Comparison of ENCODE assay signal across 11 mouse cellular contexts in the genomic region with DNA sequence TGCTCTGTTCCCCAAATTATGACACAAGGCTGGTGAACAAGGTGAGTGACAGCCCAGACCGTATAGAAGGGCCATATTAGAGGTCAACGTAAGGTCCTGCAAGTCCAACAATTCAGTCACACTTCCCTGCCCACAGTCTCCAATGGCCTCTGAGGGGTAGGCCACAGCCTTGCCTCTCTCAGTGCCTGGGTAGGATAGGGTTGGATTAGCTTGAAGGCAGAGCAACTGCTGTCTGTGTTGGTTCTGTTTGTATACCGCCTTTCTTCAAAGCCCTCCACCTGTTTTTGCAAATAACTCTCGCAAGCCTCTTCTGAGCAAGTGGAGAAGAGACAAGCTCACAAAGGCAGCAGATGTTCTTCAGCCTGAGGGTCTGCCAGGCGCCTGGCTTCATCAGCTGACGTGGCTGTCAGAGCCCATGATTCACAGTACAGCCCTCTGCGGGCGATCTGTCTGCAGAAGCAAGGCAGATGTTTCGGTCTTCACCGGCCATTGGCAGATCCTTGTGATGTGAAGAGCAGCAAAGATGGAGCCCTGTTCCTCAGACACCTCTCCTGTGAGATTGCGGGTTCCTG.
DNase-seq lines count a peak whose midpoint lies in the region; ATAC-seq and TF ChIP-seq lines count a peak whose summit lies in the region.
"Had no signal": no experiment of that assay in that cellular context is flagged by ENCODE, and none has a peak within 500 bp of the region (broad histone marks: within the 10 kb centered on the region; RNA-seq: fewer than 3 reads in every experiment).

No protein-coding gene starts in this region.

- no peak overlapping the region for H3K9ac ChIP-seq in intestine, embryonic 15.5 days
- no peak overlapping the region for H3K9ac ChIP-seq in intestine, postnatal 0 days (ENCODE audit: low read depth, low read length)
- H3K9ac ChIP-seq in hindbrain, embryonic 12.5 days, result no peak overlapping the region
- no peak overlapping the region for H3K9ac ChIP-seq in neural tube, embryonic 13.5 days
- H3K9ac ChIP-seq: heart, embryonic 15.5 days; liver, postnatal 0 days had no signal

- peaks cover 22% of the 10 kb centered on the region for H3K4me1 ChIP-seq in intestine, embryonic 15.5 days (replicated peaks)
- H3K4me1 ChIP-seq in intestine, postnatal 0 days (replicated peaks; ENCODE audit: control insufficient read depth, insufficient read depth, low read length), result peaks cover 4% of the 10 kb centered on the region; the same call in 1 of the 2 replicates
- H3K4me1 ChIP-seq in hindbrain, embryonic 12.5 days, result peaks cover 8% of the 10 kb centered on the region; the same call in 1 of the 2 replicates
- peaks cover 24% of the 10 kb centered on the region for H3K4me1 ChIP-seq in neural tube, embryonic 13.5 days (replicated peaks)

- TF ChIP-seq CTCF in intestine, postnatal 0 days (IDR thresholded peaks at IDR 0.05; ENCODE audit: low read depth), result no peak

- no peak overlapping the region for H3K4me2 ChIP-seq in intestine, embryonic 15.5 days (replicated peaks)
- H3K4me2 ChIP-seq in intestine, postnatal 0 days (replicated peaks; ENCODE audit: low read depth), result no peak overlapping the region
- H3K4me2 ChIP-seq in hindbrain, embryonic 12.5 days (replicated peaks), result no peak overlapping the region
- no peak overlapping the region for H3K4me2 ChIP-seq in neural tube, embryonic 13.5 days
- H3K4me2 ChIP-seq: heart, embryonic 15.5 days had no signal

- no peak overlapping the region for H3K4me3 ChIP-seq in intestine, embryonic 15.5 days (replicated peaks)
- no peak overlapping the region for H3K4me3 ChIP-seq in intestine, postnatal 0 days (ENCODE audit: low read depth, low read length)
- no peak overlapping the region for H3K4me3 ChIP-seq in hindbrain, embryonic 12.5 days
- no peak overlapping the region for H3K4me3 ChIP-seq in neural tube, embryonic 13.5 days
- H3K4me3 ChIP-seq: heart, embryonic 15.5 days had no signal

- H3K27ac ChIP-seq in intestine, embryonic 15.5 days, result no peak overlapping the region
- H3K27ac ChIP-seq in intestine, postnatal 0 days (ENCODE audit: low read depth, low read length), result no peak overlapping the region
- no peak overlapping the region for H3K27ac ChIP-seq in hindbrain, embryonic 12.5 days
- H3K27ac ChIP-seq in neural tube, embryonic 13.5 days (replicated peaks), result no peak overlapping the region

- DNase-seq in embryo, embryonic 10.5 days (ENCODE audit: low spot score), result peak; percentile 43
- no peak for DNase-seq in lung, postnatal 25 days (ENCODE audit: low spot score)
- DNase-seq in thymus, postnatal 14 days, result no peak
- DNase-seq: kidney, adult 8-10 months; liver, postnatal 0 days; right cerebral cortex, postnatal 4 days had no signal

- H3K27me3 ChIP-seq in intestine, embryonic 15.5 days (replicated peaks), result no peaks in the 10 kb centered on the region
- no peaks in the 10 kb centered on the region for H3K27me3 ChIP-seq in intestine, postnatal 0 days (replicated peaks; ENCODE audit: control insufficient read depth, insufficient read depth, low read length)
- H3K27me3 ChIP-seq in hindbrain, embryonic 12.5 days, result no peaks in the 10 kb centered on the region
- no peaks in the 10 kb centered on the region; the same call in 1 of the 2 replicates for H3K27me3 ChIP-seq in neural tube, embryonic 13.5 days
- H3K27me3 ChIP-seq: heart, embryonic 15.5 days had no signal

- no peaks in the 10 kb centered on the region for H3K36me3 ChIP-seq in intestine, embryonic 15.5 days
- no peaks in the 10 kb centered on the region for H3K36me3 ChIP-seq in intestine, postnatal 0 days (ENCODE audit: control insufficient read depth, insufficient read depth)
- no peaks in the 10 kb centered on the region for H3K36me3 ChIP-seq in hindbrain, embryonic 12.5 days
- H3K36me3 ChIP-seq in neural tube, embryonic 13.5 days, result no peaks in the 10 kb centered on the region
- H3K36me3 ChIP-seq: heart, embryonic 15.5 days had no signal

- ATAC-seq in intestine, embryonic 15.5 days, result peak; percentile 4; the same call in 1 of the 2 replicates
- no peak for ATAC-seq in intestine, postnatal 0 days
- ATAC-seq in hindbrain, embryonic 12.5 days (ENCODE audit: low FRiP score), result peak; percentile 43; the same call in 1 of the 2 replicates
- ATAC-seq in neural tube, embryonic 13.5 days (ENCODE audit: low read depth), result peak; percentile 42; the same call in 1 of the 2 replicates
- ATAC-seq: liver, postnatal 0 days had no signal

- WGBS in intestine, embryonic 15.5 days, result 60% methylated on average over 11 of the region's 11 CpGs
- WGBS in intestine, postnatal 0 days, result 68% methylated on average over 11 of the region's 11 CpGs
- WGBS in hindbrain, embryonic 12.5 days, result 68% methylated on average over 11 of the region's 11 CpGs
- WGBS in neural tube, embryonic 13.5 days, result 51% methylated on average over 11 of the region's 11 CpGs

- no peaks in the 10 kb centered on the region for H3K9me3 ChIP-seq in intestine, embryonic 15.5 days
- H3K9me3 ChIP-seq in intestine, postnatal 0 days (ENCODE audit: control insufficient read depth), result no peaks in the 10 kb centered on the region
- no peaks in the 10 kb centered on the region for H3K9me3 ChIP-seq in hindbrain, embryonic 12.5 days (replicated peaks)
- no peaks in the 10 kb centered on the region for H3K9me3 ChIP-seq in neural tube, embryonic 13.5 days
- H3K9me3 ChIP-seq: heart, embryonic 15.5 days had no signal
